Mouse (Mus musculus) CH12.LX (cell line): ENCODE measurements around the gene Gapdh. TPM values are rescaled to one million over a fixed set of nuclear protein-coding genes. Genes with fewer than 3 reads are reported as not detected.

Experiments
- DNase-seq: peaks from one replicate; pipeline ENCODE4 v3.0.0-alpha.2; 2013; ENCODE audit errors: extremely low read depth
- H3K27ac ChIP-seq: 2 replicates; pipeline ENCODE4 v1.5.1; 2012; ENCODE audit warnings: low read depth, mild to moderate bottlenecking, control low read depth, moderate library complexity; ENCODE audit not compliant: insufficient read depth
- H3K27me3 ChIP-seq: replicated peaks from 2 replicates; pipeline ENCODE3; 2012; ENCODE audit warnings: inconsistent platforms
- H3K36me3 ChIP-seq, 2 experiments: replicated peaks in 1 of 2; 2 replicates each; pipeline versions ENCODE3 to v1.6.1; 2012; ENCODE audit warnings: inconsistent platforms in 1 of 2, low read length in 1 of 2, mild to moderate bottlenecking in 1 of 2, mixed read lengths in 1 of 2, moderate library complexity in 1 of 2; ENCODE audit not compliant: control insufficient read depth in 1 of 2, insufficient read depth in 1 of 2
- H3K4me1 ChIP-seq, 2 experiments: 2 replicates each; pipeline ENCODE4 v1.6.1; 2012; ENCODE audit warnings: inconsistent platforms in 1 of 2, moderate library complexity in 1 of 2; ENCODE audit not compliant: insufficient read depth in 2 of 2, control insufficient read depth in 1 of 2
- H3K4me2 ChIP-seq: 2 replicates; pipeline ENCODE4 v1.6.1; 2012; ENCODE audit warnings: low read depth, mild to moderate bottlenecking, control low read depth; ENCODE audit not compliant: poor library complexity, insufficient read depth, severe bottlenecking
- H3K4me3 ChIP-seq, 3 experiments: fragments of 150-350 bp in 1 of 3; sonication (generic) in 1 of 3; replicated peaks in 1 of 3; 2 replicates each; pipeline versions ENCODE3 to v1.5.1; 2011 to 2012; ENCODE audit warnings: low read depth in 2 of 3, low read length in 2 of 3, mild to moderate bottlenecking in 2 of 3, moderate library complexity in 2 of 3, control low read depth in 1 of 3, improper control_type of control experiment in 1 of 3, inconsistent platforms in 1 of 3, mixed read lengths in 1 of 3; ENCODE audit not compliant: poor library complexity in 1 of 3
- H3K79me2 ChIP-seq: replicated peaks from 2 replicates; pipeline ENCODE4 v1.6.1; 2012; ENCODE audit warnings: mild to moderate bottlenecking, moderate library complexity; ENCODE audit not compliant: control insufficient read depth, poor library complexity, insufficient read depth, severe bottlenecking; ENCODE audit errors: extremely low read depth
- H3K9ac ChIP-seq: 2 replicates; pipeline ENCODE4 v1.6.1; 2012; ENCODE audit warnings: low read depth, mild to moderate bottlenecking, control low read depth, moderate library complexity; ENCODE audit not compliant: insufficient read depth
- H3K9me3 ChIP-seq: replicated peaks from 2 replicates; pipeline ENCODE3; 2012; ENCODE audit warnings: low read length, inconsistent platforms, mixed read lengths
- BHLHE40 ChIP-seq: IDR thresholded peaks from 2 replicates; pipeline ENCODE4 v1.6.1; 2011; ENCODE audit warnings: mild to moderate bottlenecking, low read depth, low read length, improper control_type of control experiment
- CHD1 ChIP-seq: IDR thresholded peaks from 2 replicates; pipeline ENCODE4 v1.6.1; 2012; ENCODE audit warnings: low read depth, low read length, improper control_type of control experiment, inconsistent platforms
- CHD2 ChIP-seq: IDR thresholded peaks from 2 replicates; pipeline ENCODE4 v1.6.1; 2011; ENCODE audit warnings: low read length, improper control_type of control experiment
- CTCF ChIP-seq, 2 experiments: IDR thresholded peaks in 1 of 2; conservative IDR thresholded peaks in 1 of 2; 2 replicates each; pipeline ENCODE4 v1.5.1; 2011 to 2012; ENCODE audit warnings: low read depth in 2 of 2, low read length in 2 of 2, improper control_type of control experiment in 1 of 2, inconsistent platforms in 1 of 2, mild to moderate bottlenecking in 1 of 2, moderate library complexity in 1 of 2
- ELF1 ChIP-seq: IDR thresholded peaks from 2 replicates; pipeline ENCODE4 v1.6.1; 2014; ENCODE audit warnings: low read depth, mild to moderate bottlenecking, inconsistent platforms, low read length, improper control_type of control experiment
- GABPA ChIP-seq: IDR thresholded peaks from 2 replicates; pipeline ENCODE4 v1.6.1; 2012; ENCODE audit warnings: low read depth, low read length, improper control_type of control experiment, inconsistent platforms; ENCODE audit not compliant: insufficient replicate concordance
- JUN ChIP-seq: IDR thresholded peaks from 2 replicates; pipeline ENCODE4 v1.6.1; 2011; ENCODE audit warnings: low read depth, mild to moderate bottlenecking, low read length, improper control_type of control experiment, moderate library complexity; ENCODE audit not compliant: insufficient read depth
- JUND ChIP-seq: conservative IDR thresholded peaks from 2 replicates; pipeline ENCODE4 v1.6.1; 2011; ENCODE audit warnings: low read depth, low read length, improper control_type of control experiment
- KAT2A ChIP-seq: IDR thresholded peaks from 2 replicates; pipeline ENCODE4 v1.6.1; 2012; ENCODE audit warnings: low read length, improper control_type of control experiment, inconsistent platforms; ENCODE audit not compliant: insufficient replicate concordance
- MAZ ChIP-seq: IDR thresholded peaks from 2 replicates; pipeline ENCODE4 v1.6.1; 2012; ENCODE audit warnings: low read depth, mild to moderate bottlenecking, inconsistent platforms, low read length, improper control_type of control experiment, moderate library complexity
- MXI1 ChIP-seq: IDR thresholded peaks from 2 replicates; pipeline ENCODE4 v1.6.1; 2011; ENCODE audit warnings: mild to moderate bottlenecking, low read depth, low read length, improper control_type of control experiment
- MYC ChIP-seq: IDR thresholded peaks from 2 replicates; pipeline ENCODE4 v1.6.1; 2011; ENCODE audit warnings: low read depth, mild to moderate bottlenecking, improper control_type of control experiment, low read length
- NRF1 ChIP-seq: IDR thresholded peaks from 2 replicates; pipeline ENCODE4 v1.6.1; 2014; ENCODE audit warnings: low read depth, mild to moderate bottlenecking, inconsistent platforms, low read length, improper control_type of control experiment, moderate library complexity
- POLR2A ChIP-seq: IDR thresholded peaks from 2 replicates; pipeline ENCODE4 v1.6.1; 2011; ENCODE audit warnings: low read depth, mild to moderate bottlenecking, improper control_type of control experiment, low read length
- SIN3A ChIP-seq: IDR thresholded peaks from 2 replicates; pipeline ENCODE4 v1.6.1; 2012; ENCODE audit warnings: low read length, improper control_type of control experiment, inconsistent platforms
- UBTF ChIP-seq: IDR thresholded peaks from 2 replicates; pipeline ENCODE4 v1.6.1; 2012; ENCODE audit warnings: low read depth, mild to moderate bottlenecking, inconsistent platforms, low read length, improper control_type of control experiment, moderate library complexity
- ZC3H11A ChIP-seq: IDR thresholded peaks from 2 replicates; pipeline ENCODE4 v1.6.1; 2012; ENCODE audit warnings: low read depth, mild to moderate bottlenecking, inconsistent platforms, low read length, improper control_type of control experiment
- ZKSCAN1 ChIP-seq: IDR thresholded peaks from 2 replicates; pipeline ENCODE4 v1.6.1; 2012; ENCODE audit warnings: low read depth, inconsistent platforms, low read length, improper control_type of control experiment, borderline replicate concordance
- dilution Hi-C: fragments of 300-500 bp; cut with MboI; formaldehyde crosslinking; loops from 2 replicates; pipeline ENCODE4 v1.14.3; 2020; ENCODE audit warnings: low sequenced_read_pairs; ENCODE audit not compliant: extremely low pct_unique_long_range_greater_than_20kb, extremely low pct_ligation_motif_present
- in situ Hi-C: fragments of 300-500 bp; cut with MboI; formaldehyde crosslinking; loops from 3 replicates; pipeline ENCODE4 v1.14.3; 2019; ENCODE audit warnings: low sequenced_read_pairs, low pct_ligation_motif_present, low pct_unique_long_range_greater_than_20kb, mixed read lengths
- polyA plus RNA-seq: library from polyadenylated mRNA; unstranded; fragments of >175 nt; gene quantifications from 2 replicates; pipeline ENCODE4 v1.2.1, GENCODE M21; 2012; ENCODE audit warnings: low read depth; ENCODE audit not compliant: insufficient read length
- total RNA-seq, 2 experiments: library from RNA; depleted of rRNA; stranded (reverse); fragments of 300-350 nt in 1 of 2; fragments of >200 nt in 1 of 2; gene quantifications; 2 replicates each; pipeline ENCODE4 v1.2.3; 2012 to 2014

Gapdh gene
- total and polyA plus RNA-seq, 3 experiments, result 2,268 to 2,925 (median 2,654) TPM

GRCm38 (mm10) chr6:125139747-125140146 lies 26.5 kb downstream of the Gapdh start:
- Histone ChIP-seq H3K27me3 (no peaks in the 10 kb centered on the region), H3K27ac (no peak overlapping the region), H3K4me1 (peaks cover 0 to 25% of the 10 kb centered on the region in 2 experiments; a peak in 2 of 4 replicates), H3K9me3 (no peaks in the 10 kb centered on the region), H3K79me2 (peaks cover 18% of the 10 kb centered on the region), H3K36me3 (peaks cover 83 to 93% of the 10 kb centered on the region in 2 experiments), H3K4me3 (no peak overlapping the region), H3K9ac (no peak overlapping the region), H3K4me2 (no peak overlapping the region)
- TF ChIP-seq CHD1 (no peak), ZC3H11A (no peak), BHLHE40 (no peak), GABPA (no peak), ELF1 (no peak), UBTF (no peak), JUN (no peak), CHD2 (no peak), MXI1 (no peak), SIN3A (no peak), CTCF (conservative IDR thresholded peaks at IDR 0.05 in 1 of 2, IDR thresholded peaks at IDR 0.05 in 1 of 2; ENCODE audit: low read depth in 2 of 2, low read length in 2 of 2) (no peak)
- no peak for DNase-seq
- dilution Hi-C loops, result no loop called here
- in situ Hi-C loops, result no loop called here

- Histone ChIP-seq H3K4me3 (no peak overlapping the region), H3K9ac (no peak overlapping the region), H3K4me1 (peaks cover 0 to 30% of the 10 kb centered on the region in 2 experiments; a peak in 2 of 4 replicates), H3K27ac (no peak overlapping the region), H3K4me2 (no peak overlapping the region), H3K79me2 (peaks cover 43% of the 10 kb centered on the region), H3K36me3 (peaks cover 77 to 86% of the 10 kb centered on the region in 2 experiments), H3K9me3 (no peaks in the 10 kb centered on the region), H3K27me3 (no peaks in the 10 kb centered on the region)
- TF ChIP-seq JUND (no peak), POLR2A (0 out of 2 replicates have a peak, but pooled peaks have one; percentile 12), CTCF (conservative IDR thresholded peaks at IDR 0.05 in 1 of 2, IDR thresholded peaks at IDR 0.05 in 1 of 2; ENCODE audit: low read depth in 2 of 2, low read length in 2 of 2) (peak; percentile 52 to 59; a peak in 3 of 4 replicates)
- dilution Hi-C loops (no loop called here), in situ Hi-C loops (no loop called here)
- DNase-seq, result peak; percentile 48
Measured at GRCm38 (mm10) chr6:125137002-125137671, 29.1 kb downstream of the Gapdh start.

GRCm38 (mm10) chr6:125132470-125132869 lies 33.8 kb downstream of the Gapdh start:
- Histone ChIP-seq H3K4me2 (peak overlapping the region; percentile 41; the same call in 1 of the 2 replicates), H3K27me3 (no peaks in the 10 kb centered on the region), H3K9me3 (no peaks in the 10 kb centered on the region), H3K27ac (peak overlapping the region; percentile 19; the same call in 1 of the 2 replicates), H3K4me1 (peaks cover 0 to 35% of the 10 kb centered on the region in 2 experiments; a peak in 2 of 4 replicates), H3K9ac (peak overlapping the region; percentile 85), H3K36me3 (peaks cover 48 to 69% of the 10 kb centered on the region in 2 experiments), H3K79me2 (peaks cover 44% of the 10 kb centered on the region)
- in situ Hi-C loops (no loop called here), dilution Hi-C loops (no loop called here)
- DNase-seq, result no peak
- TF ChIP-seq ZKSCAN1 (no peak), MAZ (no peak), NRF1 (no peak), MYC (0 out of 2 replicates have a peak, but pooled peaks have one; percentile 24), KAT2A (0 out of 2 replicates have a peak, but pooled peaks have one; percentile 28), SIN3A (peak; percentile 64)
- TF ChIP-seq, all 38 proteins: peak for 3
- H3K4me3 ChIP-seq, result peak overlapping the region; percentile 88 to 94 (median 93)
